Mouse (Mus musculus) retina, adult 2 months (tissue): ENCODE results near the gene Fam53b.
A peak's percentile ranks its signal among the peaks of the same experiment; 100 is the strongest.

Experiments
- DNase-seq: peaks from one replicate; pipeline ENCODE4 v3.0.0-alpha.2; 2012; ENCODE audit warnings: low read depth, low spot score

Gene Fam53b

GRCm38 (mm10) chr7:132736099-132736862 lies 77.4 kb downstream of the Fam53b start:
- DNase-seq: no peak

DNA sequence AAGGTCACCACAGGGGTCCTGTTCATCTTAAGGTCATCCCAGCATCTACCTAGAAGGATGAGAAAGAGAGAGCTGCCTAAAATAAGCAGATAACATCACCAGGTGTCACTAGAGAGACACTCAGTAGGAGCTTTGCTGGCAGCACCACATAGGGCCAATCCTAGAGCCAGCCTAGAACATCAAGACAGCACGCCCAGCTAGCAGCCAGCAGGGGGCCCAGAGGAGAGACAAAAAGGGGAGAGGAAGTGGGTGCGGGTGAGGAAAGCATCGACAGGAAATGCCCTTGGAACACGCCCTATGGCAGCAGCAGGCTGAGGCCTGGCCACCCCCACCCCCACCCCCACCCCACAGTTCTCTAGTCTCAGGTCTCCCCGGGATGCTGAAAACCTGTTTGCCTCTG lies 78.5 kb downstream of the Fam53b start:
- DNase-seq: no peak

- no peak for DNase-seq
Observed at GRCm38 (mm10) chr7:132734222-132734621, 79.5 kb downstream of the Fam53b start.

DNA sequence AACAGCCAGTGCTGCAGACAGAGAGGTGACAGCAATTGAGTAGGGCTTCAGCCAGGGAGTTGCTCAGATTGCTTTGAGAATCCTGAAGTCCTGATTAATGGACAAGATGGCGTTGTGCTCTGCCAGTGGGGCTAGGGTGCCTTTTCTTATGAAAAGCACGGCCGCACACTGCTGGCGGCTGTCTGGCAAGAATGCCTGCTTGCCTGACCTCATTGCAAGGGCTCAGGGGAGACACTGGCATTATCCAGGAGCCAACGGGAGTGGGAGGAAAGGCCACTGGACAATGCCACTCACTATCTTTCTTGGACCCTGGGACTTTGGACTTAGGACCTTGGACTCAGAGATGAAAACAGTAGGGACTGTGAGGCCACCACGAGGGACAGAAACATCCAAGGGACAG lies 80.2 kb downstream of the Fam53b start:
- DNase-seq: no peak

DNA sequence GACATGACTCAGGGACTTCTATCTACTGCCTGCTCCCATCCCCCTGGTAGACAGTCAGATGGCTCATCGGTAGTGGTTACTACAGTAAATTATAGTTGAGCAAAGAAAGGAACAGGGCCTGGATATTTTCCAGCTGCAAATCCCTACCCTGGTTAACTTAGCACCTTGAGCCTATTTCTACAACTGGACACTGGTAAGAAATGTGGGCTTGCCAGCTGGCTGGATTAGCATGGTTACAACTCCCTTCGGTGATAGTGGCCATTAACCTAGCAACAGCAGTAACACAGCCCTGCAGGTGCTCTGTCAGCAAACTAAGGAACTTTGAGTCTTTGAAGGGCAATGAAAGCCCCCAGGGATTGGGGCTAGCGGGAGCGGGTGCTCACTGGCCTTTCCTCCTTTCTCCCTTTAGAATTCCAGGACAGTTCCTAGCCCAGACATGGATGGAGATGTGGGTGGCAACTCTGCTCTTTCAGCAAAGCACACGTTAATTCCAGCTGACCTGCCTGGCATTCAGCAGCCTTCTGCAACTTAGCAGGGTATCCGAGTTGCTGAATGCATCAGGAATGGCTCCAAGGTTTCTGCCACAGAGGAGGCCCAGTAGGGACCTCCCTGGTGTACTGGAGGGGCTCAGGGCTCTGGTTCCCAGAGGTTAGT lies 81.4 kb downstream of the Fam53b start:
- DNase-seq: no peak

DNA sequence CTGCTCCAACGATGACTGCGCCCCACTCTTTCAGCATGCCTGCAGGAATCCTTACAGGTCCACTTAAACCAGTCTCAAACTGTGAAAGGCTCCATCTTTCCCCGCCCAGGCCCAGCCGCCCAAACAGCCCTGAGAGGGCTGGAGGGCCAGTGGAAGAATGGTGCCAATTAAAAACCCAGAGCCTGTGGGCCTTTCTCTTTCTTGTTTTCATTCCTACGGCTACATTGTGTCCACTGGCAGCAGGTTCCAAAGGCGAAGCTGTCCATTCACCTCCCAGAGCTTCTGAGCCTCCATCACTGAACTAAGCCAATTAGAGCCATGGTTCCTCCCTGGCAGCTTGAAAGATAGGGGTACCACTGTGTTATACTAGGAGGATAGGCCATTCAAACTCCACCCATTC lies 82.1 kb downstream of the Fam53b start:
- no peak for DNase-seq

DNA sequence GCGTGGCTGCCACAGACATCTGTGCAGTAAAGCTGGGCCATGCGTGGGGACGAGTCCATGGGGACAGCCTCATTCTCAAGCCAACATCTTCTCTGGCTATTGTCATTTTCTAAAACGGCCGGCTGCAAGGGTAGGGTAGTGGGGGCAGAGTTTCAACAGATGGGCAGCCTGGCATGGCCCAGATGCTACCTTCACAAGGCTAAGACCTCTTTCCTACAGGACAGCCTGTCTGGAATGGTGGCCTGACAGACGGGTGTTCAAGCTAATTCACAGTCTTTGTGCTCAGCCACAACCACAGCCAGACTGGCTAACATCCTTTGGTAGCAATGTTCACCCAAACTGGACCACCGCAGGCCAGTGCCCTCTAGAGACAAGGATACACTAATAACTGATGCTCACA lies 83.2 kb downstream of the Fam53b start:
- no peak for DNase-seq

GRCm38 (mm10) chr7:132729093-132729831 lies 84.4 kb downstream of the Fam53b start:
- DNase-seq: no peak

DNA sequence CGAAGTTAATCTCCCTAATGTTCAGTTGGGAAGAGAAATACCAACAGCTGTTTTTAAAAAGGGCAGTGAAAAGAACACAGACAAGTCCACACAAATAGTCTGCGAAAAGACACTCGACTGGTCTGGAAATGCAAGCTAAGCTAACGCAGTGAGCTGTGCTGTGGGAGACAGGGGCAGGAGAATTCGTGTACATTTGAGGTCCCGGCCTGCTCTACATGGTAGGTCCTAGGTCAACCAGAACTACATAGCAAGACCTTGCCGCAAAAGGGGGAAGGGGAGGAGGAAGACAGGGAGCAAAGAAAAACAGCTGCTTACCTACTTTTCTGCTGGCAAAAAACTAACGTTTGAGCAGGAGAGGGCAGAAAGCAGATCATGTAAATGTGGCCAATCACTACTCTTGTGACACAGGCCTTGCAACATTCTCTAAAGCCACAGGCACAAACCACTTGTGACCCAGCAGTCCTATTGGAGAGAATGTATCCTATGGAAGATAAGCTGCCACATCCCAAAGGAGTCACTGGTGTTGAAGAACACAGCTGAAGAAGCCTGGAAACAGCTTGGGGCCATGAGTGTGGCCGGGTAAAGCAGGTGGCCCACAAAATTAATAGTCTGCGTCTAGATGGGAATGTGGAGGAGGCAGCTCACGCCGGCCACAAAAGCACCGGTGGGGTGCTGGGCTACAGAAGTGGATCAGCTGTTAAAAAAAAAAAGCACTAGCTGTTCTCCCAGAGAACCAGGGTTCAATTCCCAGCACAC lies 87.4 kb downstream of the Fam53b start:
- no peak for DNase-seq

- no peak for DNase-seq
Observed at GRCm38 (mm10) chr7:132724501-132725062, 89.1 kb downstream of the Fam53b start.

DNA sequence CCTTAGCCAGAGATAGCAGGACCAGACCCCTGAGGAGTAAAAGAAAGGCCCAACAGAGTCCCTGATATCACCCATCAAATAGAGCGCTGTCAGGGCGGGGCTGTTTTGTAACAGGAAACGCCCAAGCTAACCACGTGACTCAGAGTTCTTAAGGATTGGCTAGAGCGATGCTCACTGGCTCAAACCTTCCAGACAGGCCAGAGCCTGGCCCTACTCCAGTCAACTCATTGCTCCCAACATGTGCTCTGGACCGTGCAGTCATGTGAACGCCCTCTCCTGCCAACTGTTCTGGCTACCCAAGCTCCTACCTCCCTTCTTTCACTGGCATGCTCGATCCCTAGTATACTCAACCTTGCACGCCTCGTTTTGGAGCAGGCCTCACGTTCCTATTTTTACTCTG lies 89.8 kb downstream of the Fam53b start:
- DNase-seq: peak; percentile 23

GRCm38 (mm10) chr7:132722401-132723370 lies 91.0 kb downstream of the Fam53b start:
- no peak for DNase-seq

DNA sequence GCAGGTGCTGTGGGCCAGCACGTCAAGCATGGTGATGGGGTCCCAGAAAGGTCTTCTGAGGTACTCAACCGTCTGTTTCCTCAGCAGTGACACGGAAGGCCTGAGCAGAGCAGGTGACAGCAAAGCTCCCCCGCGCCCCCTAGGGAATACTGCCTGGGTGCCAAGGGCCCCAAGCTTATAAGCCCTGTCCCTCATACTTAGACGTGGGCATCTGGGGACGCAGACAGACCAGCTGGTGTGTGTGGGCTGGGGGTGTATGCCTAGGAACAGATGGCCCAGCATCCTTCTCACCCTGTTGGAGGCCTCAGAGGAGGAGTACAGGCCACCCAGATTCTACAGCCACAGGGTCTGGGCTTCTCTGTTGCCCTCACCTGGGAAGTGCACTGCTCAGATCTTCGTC lies 93.1 kb downstream of the Fam53b start:
- DNase-seq: peak; percentile 39

- no peak for DNase-seq
Observed at GRCm38 (mm10) chr7:132719570-132719969, 94.1 kb downstream of the Fam53b start.

- no peak for DNase-seq
Observed at GRCm38 (mm10) chr7:132715259-132715658, 98.4 kb downstream of the Fam53b start.

DNA sequence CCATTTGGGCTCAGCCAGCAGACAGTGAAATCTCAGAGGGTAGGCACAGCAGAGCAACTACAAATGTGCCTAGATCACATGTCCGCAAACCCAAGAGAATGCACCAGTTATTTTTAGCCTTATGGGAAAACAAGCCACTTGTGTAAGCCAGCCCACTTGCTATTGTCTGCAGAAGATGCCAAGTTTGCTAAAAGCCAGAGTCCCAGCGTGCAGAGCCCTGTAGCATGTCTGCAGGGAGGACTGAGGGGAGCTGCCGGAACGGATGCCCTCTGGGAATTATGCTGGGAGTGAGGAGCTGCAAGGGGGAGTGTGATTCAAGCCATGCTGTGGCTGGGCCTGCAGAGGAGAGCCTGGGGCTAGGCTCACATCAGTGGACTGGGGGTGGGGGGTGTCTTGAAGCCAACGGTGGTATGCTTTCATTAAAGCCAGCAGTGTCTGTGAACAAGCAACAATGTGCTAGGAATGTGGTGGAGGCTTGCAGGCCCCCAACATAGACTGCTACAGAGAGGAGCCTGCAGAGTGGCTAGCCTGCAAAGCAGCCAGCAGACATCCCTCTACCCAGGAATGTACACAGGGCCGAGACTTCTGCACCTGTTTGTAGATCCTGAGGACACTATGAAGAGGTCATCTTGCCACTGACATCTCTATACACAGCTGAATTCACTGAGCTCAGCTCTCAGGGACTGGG lies 99.3 kb downstream of the Fam53b start:
- DNase-seq: no peak

GRCm38 (mm10) chr7:132713483-132714126 lies 100.1 kb downstream of the Fam53b start:
- no peak for DNase-seq

GRCm38 (mm10) chr7:132712956-132713355 lies 100.7 kb downstream of the Fam53b start:
- DNase-seq: no peak

GRCm38 (mm10) chr7:132712044-132712708 lies 101.5 kb downstream of the Fam53b start:
- no peak for DNase-seq
